Mouse (Mus musculus) pancreas, adult 10 weeks (tissue): ENCODE data around the gene Plekha7. TPM values are rescaled to one million over a fixed set of nuclear protein-coding genes. Genes with fewer than 3 reads are reported as not detected.

Experiments
- polyA plus RNA-seq: library from polyadenylated mRNA; stranded (reverse); fragments of 350-450 nt; fragmentation: Illumina TruSeq; extraction: RNeasy Lipid Tissue Mini Kit (QIAGEN cat#74804); gene quantifications from one replicate; pipeline ENCODE4 v1.2.3, GENCODE M21; 2015; ENCODE audit warnings: low read depth, low replicate concordance; ENCODE audit not compliant: insufficient read depth

Gene Plekha7
- polyA plus RNA-seq = 4.1 TPM

GRCm38 (mm10) chr7:116307871-116308631, at the start of gene Plekha7:
Gene Plekha7, minus strand, starts transcription at chr7:116308376.

DNA sequence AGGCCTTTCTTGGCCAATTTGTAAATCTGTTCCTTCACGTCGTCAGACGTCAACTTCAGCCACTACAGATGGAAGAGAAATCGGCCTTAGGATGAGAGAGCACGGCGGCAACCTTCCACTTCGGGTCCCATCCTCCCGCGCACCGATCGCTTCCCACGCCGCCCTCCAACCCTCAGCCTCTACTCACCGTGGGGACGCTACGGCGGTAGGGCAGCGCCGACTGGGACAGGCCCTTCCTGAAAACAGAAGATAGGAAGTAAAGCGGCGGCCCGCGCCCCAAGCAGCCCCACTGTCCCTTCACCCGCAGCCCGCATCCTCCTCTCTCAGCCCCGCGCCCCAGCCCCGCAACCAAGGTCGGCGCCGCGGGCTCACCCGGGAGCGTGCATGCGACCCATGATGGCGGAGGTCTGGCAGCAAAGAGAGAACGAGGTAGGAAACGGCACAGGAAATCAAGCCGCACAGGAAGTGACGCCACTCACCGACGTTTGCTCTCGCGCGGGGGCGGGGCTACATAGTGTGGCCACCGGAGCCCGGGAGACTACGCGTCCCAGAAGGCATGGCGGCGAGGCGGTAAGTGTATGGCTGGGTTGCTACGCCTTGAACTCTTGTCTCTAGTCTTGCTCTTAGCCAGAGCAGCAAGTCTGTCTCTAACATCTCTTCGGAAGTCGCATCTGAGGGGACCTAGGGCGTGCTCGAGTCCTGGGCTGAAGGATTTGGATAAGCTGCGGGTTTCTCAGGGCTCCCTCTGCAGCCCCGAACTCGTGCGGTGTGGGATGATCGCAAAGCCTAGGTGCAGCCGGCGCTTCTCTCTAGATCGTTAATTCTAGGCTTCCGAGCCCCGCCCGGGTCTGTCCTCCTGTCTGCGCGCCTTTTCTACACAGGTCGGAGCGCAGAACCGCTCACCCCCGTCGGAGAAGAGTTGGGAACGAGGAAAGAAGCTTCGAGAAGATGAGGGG, 25.8 kb upstream of the Plekha7 start, which contains the start of gene Rps13:
TSS of gene Rps13 (minus strand) at position 483 of the 956 bp plus-strand sequence.

GRCm38 (mm10) chr7:116084366-116084765, 223.8 kb downstream of the Plekha7 start, which contains the start of gene Gm4353:
Gene Gm4353, minus strand, starts transcription at chr7:116084635.

Other genes with a start within 250 kb of the Plekha7 start
- gene Gm4353, start 223.7 kb downstream of the Plekha7 start, polyA plus RNA-seq = not detected
- 436 TPM for gene Rps13, start 25.8 kb upstream of the Plekha7 start, polyA plus RNA-seq
- 10.6 TPM for gene Pik3c2a, start 135.1 kb upstream of the Plekha7 start, polyA plus RNA-seq
- gene Nucb2, start 196.0 kb upstream of the Plekha7 start, polyA plus RNA-seq = 94.8 TPM